Comparison of ENCODE assay signal across 17 mouse cellular contexts in the genomic region with DNA sequence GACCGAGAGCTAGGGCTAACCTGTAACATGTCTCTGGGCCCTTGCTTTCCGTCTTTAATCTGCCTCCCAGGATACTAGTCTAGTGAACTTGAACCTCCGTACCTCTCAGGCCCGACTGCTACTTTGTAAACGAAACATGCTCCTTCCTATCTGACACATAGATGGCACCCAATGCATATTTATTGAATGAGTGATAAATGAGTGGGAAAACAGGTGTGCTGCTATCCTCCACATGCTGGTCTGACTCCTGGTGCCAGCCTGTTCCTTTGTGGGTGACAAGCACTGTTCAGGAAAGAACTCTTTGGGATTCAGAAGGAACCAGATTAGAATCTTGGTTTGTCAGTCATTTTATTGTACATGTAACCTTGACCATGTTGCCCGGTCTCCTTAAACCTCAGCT.
A peak's percentile ranks its signal among the peaks of the same experiment; 100 is the strongest.
DNase-seq lines count a peak whose midpoint lies in the region; ATAC-seq and TF ChIP-seq lines count a peak whose summit lies in the region.
"Had no signal": no experiment of that assay in that cellular context is flagged by ENCODE, and none has a peak within 500 bp of the region (broad histone marks: within the 10 kb centered on the region; RNA-seq: fewer than 3 reads in every experiment).

No protein-coding gene starts in this region.

- no peaks in the 10 kb centered on the region for H3K27me3 ChIP-seq in hindbrain, postnatal 0 days (ENCODE audit: insufficient read depth, low read length)
- H3K27me3 ChIP-seq in hindbrain, embryonic 12.5 days = no peaks in the 10 kb centered on the region
- H3K27me3 ChIP-seq in thymus, adult 2 months (ENCODE audit: control insufficient read depth, insufficient read depth, low read length) = no peaks in the 10 kb centered on the region
- H3K27me3 ChIP-seq: megakaryocyte, embryonic 14.5 days had no signal

- TF ChIP-seq POLR2A in thymus, adult 2 months (IDR thresholded peaks at IDR 0.05; ENCODE audit: control insufficient read depth, extremely low read depth, insufficient read depth, low read length, poor library complexity) = no peak

- ATAC-seq in CD4-positive, CD25-positive, alpha-beta regulatory T cell, adult 4 months = no peak
- no peak for ATAC-seq in hindbrain, postnatal 0 days
- no peak for ATAC-seq in hindbrain, embryonic 12.5 days (ENCODE audit: low FRiP score)

- peak; percentile 51 for DNase-seq in CD4-positive, CD25-positive, alpha-beta regulatory T cell, adult 2 months (ENCODE audit: low read depth, low spot score)
- peak; percentile 29 for DNase-seq in hindbrain, postnatal 0 days (ENCODE audit: low spot score)
- DNase-seq in thymus, adult 2 months = peak; percentile 31
- no peak for DNase-seq in thymus, postnatal 10 days (ENCODE audit: low spot score in 2 of 2)
- DNase-seq in thymus, postnatal 25 days = peak; percentile 45
- DNase-seq in right cerebral cortex, postnatal 36 days (ENCODE audit: low spot score in 2 of 2) = no peak
- DNase-seq: cerebellum, adult 8-10 months; gastrocnemius, postnatal 14 days; kidney, adult 18-20 months; lung, adult 18-20 months; lung, postnatal 14 days; midbrain, embryonic 14.5 days had no signal

- no peak overlapping the region for H3K9ac ChIP-seq in hindbrain, postnatal 0 days (replicated peaks; ENCODE audit: low read length)
- no peak overlapping the region for H3K9ac ChIP-seq in hindbrain, embryonic 12.5 days

- no peaks in the 10 kb centered on the region for H3K9me3 ChIP-seq in hindbrain, postnatal 0 days (ENCODE audit: low read length)
- no peaks in the 10 kb centered on the region for H3K9me3 ChIP-seq in hindbrain, embryonic 12.5 days (replicated peaks)
- H3K9me3 ChIP-seq: megakaryocyte, embryonic 14.5 days had no signal

- 0 out of 2 replicates have a peak, but pooled peaks have one; percentile 14 for TF ChIP-seq CTCF in hindbrain, postnatal 0 days (IDR thresholded peaks at IDR 0.05; ENCODE audit: low read depth)
- TF ChIP-seq CTCF in thymus, adult 2 months (IDR thresholded peaks at IDR 0.05; ENCODE audit: borderline replicate concordance, control insufficient read depth, extremely low read depth, insufficient read depth, low read length, poor library complexity) = no peak

- no peak overlapping the region for H3K4me3 ChIP-seq in hindbrain, postnatal 0 days (ENCODE audit: low read length)
- no peak overlapping the region for H3K4me3 ChIP-seq in hindbrain, embryonic 12.5 days
- no peak overlapping the region for H3K4me3 ChIP-seq in thymus, adult 2 months (ENCODE audit: control insufficient read depth, insufficient read depth, low read length)
- H3K4me3 ChIP-seq: megakaryocyte, embryonic 14.5 days had no signal

- H3K36me3 ChIP-seq in hindbrain, postnatal 0 days (ENCODE audit: insufficient read depth, low read length) = no peaks in the 10 kb centered on the region
- H3K36me3 ChIP-seq in hindbrain, embryonic 12.5 days = no peaks in the 10 kb centered on the region
- H3K36me3 ChIP-seq in thymus, adult 2 months (ENCODE audit: control insufficient read depth, insufficient read depth, low read length) = no peaks in the 10 kb centered on the region

- no peak overlapping the region for H3K27ac ChIP-seq in hindbrain, postnatal 0 days
- no peak overlapping the region for H3K27ac ChIP-seq in hindbrain, embryonic 12.5 days
- H3K27ac ChIP-seq in thymus, adult 2 months (ENCODE audit: control insufficient read depth, insufficient read depth, low read length) = peak overlapping the region; percentile 70
- H3K27ac ChIP-seq: kidney, postnatal 0 days had no signal

- H3K4me1 ChIP-seq in hindbrain, postnatal 0 days (ENCODE audit: insufficient read depth, low read length) = no peaks in the 10 kb centered on the region
- peaks cover 12% of the 10 kb centered on the region; the same call in 1 of the 2 replicates for H3K4me1 ChIP-seq in hindbrain, embryonic 12.5 days
- H3K4me1 ChIP-seq in thymus, adult 2 months (replicated peaks; ENCODE audit: control insufficient read depth, insufficient read depth, low read length) = peaks cover 31% of the 10 kb centered on the region

- H3K4me2 ChIP-seq in hindbrain, postnatal 0 days (ENCODE audit: low read depth, low read length) = no peak overlapping the region
- no peak overlapping the region for H3K4me2 ChIP-seq in hindbrain, embryonic 12.5 days (replicated peaks)
- H3K4me2 ChIP-seq: liver, embryonic 11.5 days had no signal

- WGBS in hindbrain, postnatal 0 days = 74% methylated on average over 6 of the region's 6 CpGs
- 85% methylated on average over 6 of the region's 6 CpGs for WGBS in hindbrain, embryonic 12.5 days
- 77% methylated on average over 6 of the region's 6 CpGs for WGBS in thymus, adult 2 months

Comparison
In these comparisons a context has a peak if more than half of its experiments do, and no peak if none do; other contexts are left out.
1. DNase-seq: peak in CD4-positive, CD25-positive, alpha-beta regulatory T cell, adult 2 months (single experiment), hindbrain, postnatal 0 days (single experiment), thymus, adult 2 months (single experiment) and thymus, postnatal 25 days (single experiment); none in thymus, postnatal 10 days (0 of 2) and right cerebral cortex, postnatal 36 days (0 of 2).